Mouse (Mus musculus) midbrain, embryonic 12.5 days (tissue): ENCODE results near the gene Rpl23. TPM values are rescaled to one million over a fixed set of nuclear protein-coding genes. Genes with fewer than 3 reads are reported as not detected.

Experiments
- ATAC-seq: fragments of 200-750 bp; cut with Nextera tagmentation; 2 replicates; pipeline ENCODE4 v1.8.0; 2017; ENCODE audit warnings: low read depth, moderate TSS enrichment, moderate library complexity; ENCODE audit not compliant: low FRiP score
- H3K27ac ChIP-seq: fragments of 300-500 bp; sonication (generic); replicated peaks from 2 replicates; pipeline ENCODE4 v1.5.1; 2016; ENCODE audit warnings: mild to moderate bottlenecking
- H3K27me3 ChIP-seq: fragments of 300-500 bp; sonication (generic); 2 replicates; pipeline ENCODE4 v1.6.1; 2016; ENCODE audit warnings: mild to moderate bottlenecking
- H3K36me3 ChIP-seq: fragments of 300-500 bp; sonication (generic); 2 replicates; pipeline ENCODE4 v1.6.1; 2016
- H3K4me1 ChIP-seq: fragments of 300-500 bp; sonication (generic); 2 replicates; pipeline ENCODE4 v1.6.1; 2016
- H3K4me2 ChIP-seq: fragments of 300-500 bp; sonication (generic); replicated peaks from 2 replicates; pipeline ENCODE4 v1.6.1; 2016; ENCODE audit warnings: mild to moderate bottlenecking, moderate library complexity
- H3K4me3 ChIP-seq: fragments of 300-500 bp; sonication (generic); 2 replicates; pipeline ENCODE4 v1.5.1; 2016; ENCODE audit warnings: mild to moderate bottlenecking
- H3K9ac ChIP-seq: fragments of 300-500 bp; sonication (generic); replicated peaks from 2 replicates; pipeline ENCODE4 v1.6.1; 2016; ENCODE audit warnings: mild to moderate bottlenecking, moderate library complexity
- H3K9me3 ChIP-seq: fragments of 300-500 bp; sonication (generic); 2 replicates; pipeline ENCODE4 v1.6.1; 2016; ENCODE audit warnings: mild to moderate bottlenecking
- WGBS: fragments of 180-500 bp; shearing (Covaris S2); methylation state at CpG from one replicate; pipeline ENCODE4 v1.1.7; 2016; 5-methylcytosine and 5-hydroxymethylcytosine counted together
- polyA plus RNA-seq: library from polyadenylated mRNA; unstranded; fragments of >200 nt; fragmentation: Nextera tagmentation; extraction: Ambion mirVana; gene quantifications from 2 replicates; pipeline ENCODE4 v1.2.1, GENCODE M21; 2016

Rpl23 gene
- 370 and 378 TPM in 2 replicates for polyA plus RNA-seq

- Histone ChIP-seq H3K4me3 (peak within 1 kb of the TSS; percentile 91), H3K9me3 (no peaks in the 10 kb centered on the region), H3K4me1 (peaks cover 24% of the 10 kb centered on the region), H3K27ac (peak within 1 kb of the TSS; percentile 94), H3K27me3 (no peaks in the 10 kb centered on the region), H3K9ac (peak within 1 kb of the TSS; percentile 93), H3K36me3 (peaks cover 39% of the 10 kb centered on the region), H3K4me2 (peak within 1 kb of the TSS; percentile 84)
- WGBS, result under 1% methylated on average over 67 of the region's 67 CpGs
- peak; percentile 95 for ATAC-seq
Measured at GRCm38 (mm10) chr11:97781832-97782563, at the start of gene Rpl23. Rpl23 (minus strand) TSS chr11:97782437.

GRCm38 (mm10) chr11:97832001-97832400 lies 49.8 kb upstream of the Rpl23 start:
- H3K4me2 ChIP-seq, result no peak overlapping the region
- 88% methylated on average over 11 of the region's 11 CpGs for whole genome bisulfite sequencing
- no peaks in the 10 kb centered on the region for H3K27me3 ChIP-seq
- H3K27ac ChIP-seq, result no peak overlapping the region
- no peak overlapping the region for H3K4me3 ChIP-seq
- no peak for ATAC-seq
- H3K9me3 ChIP-seq, result no peaks in the 10 kb centered on the region
- H3K9ac ChIP-seq, result no peak overlapping the region
- peaks cover 46% of the 10 kb centered on the region for H3K36me3 ChIP-seq
- no peaks in the 10 kb centered on the region for H3K4me1 ChIP-seq

- Histone ChIP-seq H3K4me1 (no peaks in the 10 kb centered on the region), H3K9me3 (no peaks in the 10 kb centered on the region), H3K4me3 (no peak overlapping the region), H3K9ac (no peak overlapping the region), H3K36me3 (peaks cover 44% of the 10 kb centered on the region), H3K27me3 (no peaks in the 10 kb centered on the region), H3K4me2 (no peak overlapping the region), H3K27ac (no peak overlapping the region)
- 80% methylated on average over 6 of the region's 6 CpGs for WGBS
- no peak for ATAC-seq
Measured at GRCm38 (mm10) chr11:97830501-97830900, 48.3 kb upstream of the Rpl23 start.

GRCm38 (mm10) chr11:97829913-97830476 lies 47.8 kb upstream of the Rpl23 start:
- Histone ChIP-seq H3K9me3 (no peaks in the 10 kb centered on the region), H3K9ac (no peak overlapping the region), H3K36me3 (peaks cover 46% of the 10 kb centered on the region), H3K4me1 (no peaks in the 10 kb centered on the region; the same call in 1 of the 2 replicates), H3K27me3 (no peaks in the 10 kb centered on the region), H3K27ac (no peak overlapping the region), H3K4me2 (no peak overlapping the region), H3K4me3 (no peak overlapping the region)
- no peak for ATAC-seq
- WGBS, result 84% methylated on average over 12 of the region's 12 CpGs

GRCm38 (mm10) chr11:97829365-97829764 lies 47.1 kb upstream of the Rpl23 start:
- ATAC-seq, result no peak
- Histone ChIP-seq H3K27me3 (no peaks in the 10 kb centered on the region), H3K9me3 (no peaks in the 10 kb centered on the region), H3K4me1 (peaks cover 2% of the 10 kb centered on the region; the same call in 1 of the 2 replicates), H3K4me3 (no peak overlapping the region), H3K4me2 (no peak overlapping the region), H3K36me3 (peaks cover 47% of the 10 kb centered on the region), H3K27ac (no peak overlapping the region), H3K9ac (no peak overlapping the region)
- WGBS, result 95% methylated on average over 7 of the region's 7 CpGs

GRCm38 (mm10) chr11:97827654-97828053 lies 45.4 kb upstream of the Rpl23 start:
- no peaks in the 10 kb centered on the region for H3K27me3 ChIP-seq

GRCm38 (mm10) chr11:97826414-97826813 lies 44.2 kb upstream of the Rpl23 start:
- Histone ChIP-seq H3K36me3 (peaks cover 40% of the 10 kb centered on the region), H3K27ac (no peak overlapping the region), H3K4me2 (no peak overlapping the region), H3K9me3 (no peaks in the 10 kb centered on the region), H3K27me3 (no peaks in the 10 kb centered on the region), H3K4me3 (no peak overlapping the region), H3K9ac (no peak overlapping the region), H3K4me1 (peaks cover 2% of the 10 kb centered on the region; the same call in 1 of the 2 replicates)
- no peak for ATAC-seq
- WGBS, result 85% methylated on average over 7 of the region's 7 CpGs

More at GRCm38 (mm10) chr11:97827654-97828053, 45.4 kb upstream of the Rpl23 start:
- peaks cover 39% of the 10 kb centered on the region for H3K36me3 ChIP-seq
- H3K27ac ChIP-seq, result no peak overlapping the region
- no peaks in the 10 kb centered on the region for H3K9me3 ChIP-seq
- no peak overlapping the region for H3K4me2 ChIP-seq
- H3K4me3 ChIP-seq, result no peak overlapping the region
- H3K4me1 ChIP-seq, result peaks cover 2% of the 10 kb centered on the region; the same call in 1 of the 2 replicates
- no peak for ATAC-seq
- H3K9ac ChIP-seq, result no peak overlapping the region
- WGBS, result 87% methylated on average over 6 of the region's 6 CpGs

- peaks cover 2% of the 10 kb centered on the region; the same call in 1 of the 2 replicates for H3K4me1 ChIP-seq
- H3K4me2 ChIP-seq, result no peak overlapping the region
- no peaks in the 10 kb centered on the region for H3K27me3 ChIP-seq
- H3K27ac ChIP-seq, result no peak overlapping the region
- no peaks in the 10 kb centered on the region for H3K9me3 ChIP-seq
- 88% methylated on average over 9 of the region's 9 CpGs for WGBS
- H3K9ac ChIP-seq, result no peak overlapping the region
- H3K4me3 ChIP-seq, result no peak overlapping the region
- ATAC-seq, result no peak
- peaks cover 43% of the 10 kb centered on the region for H3K36me3 ChIP-seq
Measured at GRCm38 (mm10) chr11:97825971-97826370, 43.7 kb upstream of the Rpl23 start.

GRCm38 (mm10) chr11:97825295-97825694 lies 43.1 kb upstream of the Rpl23 start:
- Histone ChIP-seq H3K4me1 (peaks cover 2% of the 10 kb centered on the region; the same call in 1 of the 2 replicates), H3K27me3 (no peaks in the 10 kb centered on the region), H3K9ac (no peak overlapping the region), H3K27ac (no peak overlapping the region), H3K4me3 (no peak overlapping the region), H3K4me2 (no peak overlapping the region), H3K36me3 (peaks cover 43% of the 10 kb centered on the region), H3K9me3 (no peaks in the 10 kb centered on the region)
- ATAC-seq, result no peak
- WGBS, result 92% methylated on average over 10 of the region's 10 CpGs

- H3K9me3 ChIP-seq, result no peaks in the 10 kb centered on the region
- no peak for ATAC-seq
- no peak overlapping the region for H3K4me2 ChIP-seq
- peaks cover 43% of the 10 kb centered on the region for H3K36me3 ChIP-seq
- WGBS, result 85% methylated on average over 6 of the region's 6 CpGs
- no peak overlapping the region for H3K27ac ChIP-seq
- no peaks in the 10 kb centered on the region for H3K27me3 ChIP-seq
- no peak overlapping the region for H3K9ac ChIP-seq
- H3K4me3 ChIP-seq, result no peak overlapping the region
- H3K4me1 ChIP-seq, result peaks cover 2% of the 10 kb centered on the region; the same call in 1 of the 2 replicates
Measured at GRCm38 (mm10) chr11:97824895-97825294, 42.7 kb upstream of the Rpl23 start.

- Histone ChIP-seq H3K27me3 (no peaks in the 10 kb centered on the region), H3K9me3 (no peaks in the 10 kb centered on the region), H3K4me3 (no peak overlapping the region), H3K27ac (no peak overlapping the region), H3K4me1 (peaks cover 4% of the 10 kb centered on the region), H3K9ac (no peak overlapping the region), H3K4me2 (no peak overlapping the region), H3K36me3 (peaks cover 37% of the 10 kb centered on the region)
- no peak for ATAC-seq
- WGBS, result 97% methylated on average over 11 of the region's 11 CpGs
Measured at GRCm38 (mm10) chr11:97824168-97824567, 41.9 kb upstream of the Rpl23 start.

GRCm38 (mm10) chr11:97822840-97823603 lies 40.8 kb upstream of the Rpl23 start:
- 76% methylated on average over 20 of the region's 20 CpGs for WGBS
- no peak overlapping the region for H3K9ac ChIP-seq
- H3K4me2 ChIP-seq, result no peak overlapping the region
- no peak overlapping the region for H3K4me3 ChIP-seq
- no peaks in the 10 kb centered on the region for H3K9me3 ChIP-seq
- peaks cover 16% of the 10 kb centered on the region for H3K4me1 ChIP-seq
- H3K27ac ChIP-seq, result no peak overlapping the region
- no peaks in the 10 kb centered on the region for H3K27me3 ChIP-seq
- peaks cover 33% of the 10 kb centered on the region for H3K36me3 ChIP-seq
- no peak for ATAC-seq
